Mouse (Mus musculus) MEL (cell line): ENCODE results near the gene 4930442H23Rik. TPM values are rescaled to one million over a fixed set of nuclear protein-coding genes. Genes with fewer than 3 reads are reported as not detected.
A peak's percentile ranks its signal among the peaks of the same experiment; 100 is the strongest.
"Not testable (repeated sequence)": the region's sequence is repeated elsewhere in the genome, so short reads cannot be mapped to it uniquely, and the experiment has no call there.

Experiments used
- DNase-seq: peaks from one replicate; pipeline ENCODE4 v3.0.0; 2011; ENCODE audit warnings: low read depth, low spot score
- H3K27ac ChIP-seq: 2 replicates; pipeline ENCODE4 v1.5.1; 2012; ENCODE audit warnings: low read depth, mild to moderate bottlenecking, control low read depth, low read length, moderate library complexity; ENCODE audit not compliant: control insufficient read depth
- H3K27me3 ChIP-seq, 2 experiments: fragments of 150-350 bp in 1 of 2; sonication (generic) in 1 of 2; 2 replicates each; pipeline ENCODE4 v1.6.1; 2012; ENCODE audit warnings: low read length in 2 of 2, mild to moderate bottlenecking in 2 of 2, improper control_type of control experiment in 1 of 2, moderate library complexity in 1 of 2; ENCODE audit not compliant: insufficient read depth in 2 of 2, control insufficient read depth in 1 of 2
- H3K36me3 ChIP-seq, 2 experiments: 2 replicates each; pipeline ENCODE4 v1.6.1; 2012 to 2014; ENCODE audit warnings: low read length in 2 of 2, improper control_type of control experiment in 1 of 2, inconsistent platforms in 1 of 2, mild to moderate bottlenecking in 1 of 2; ENCODE audit not compliant: insufficient read depth in 2 of 2, control insufficient read depth in 1 of 2
- H3K4me1 ChIP-seq, 2 experiments: fragments of 150-350 bp in 1 of 2; sonication (generic) in 1 of 2; 2 replicates each; pipeline ENCODE4 v1.6.1; 2012; ENCODE audit warnings: low read length in 2 of 2, improper control_type of control experiment in 1 of 2, mild to moderate bottlenecking in 1 of 2; ENCODE audit not compliant: insufficient read depth in 2 of 2, control insufficient read depth in 1 of 2
- H3K4me3 ChIP-seq, 2 experiments: fragments of 150-350 bp in 1 of 2; sonication (generic) in 1 of 2; 2 replicates each; pipeline ENCODE4 v1.5.1; 2012; ENCODE audit warnings: low read depth in 2 of 2, low read length in 2 of 2, mild to moderate bottlenecking in 2 of 2, moderate library complexity in 2 of 2, control low read depth in 1 of 2, improper control_type of control experiment in 1 of 2; ENCODE audit not compliant: control insufficient read depth in 1 of 2, insufficient read depth in 1 of 2
- H3K79me2 ChIP-seq: 2 replicates; pipeline ENCODE4 v1.6.1; 2012; ENCODE audit warnings: mild to moderate bottlenecking, low read length, moderate library complexity; ENCODE audit not compliant: control insufficient read depth, poor library complexity, insufficient read depth
- H3K9ac ChIP-seq: 2 replicates; pipeline ENCODE4 v1.6.1; 2012; ENCODE audit warnings: low read depth, mild to moderate bottlenecking, control low read depth, low read length, moderate library complexity; ENCODE audit not compliant: control insufficient read depth, poor library complexity, severe bottlenecking
- H3K9me3 ChIP-seq: fragments of 150-350 bp; sonication (generic); replicated peaks from 2 replicates; pipeline ENCODE4 v1.6.1; 2012; ENCODE audit warnings: mild to moderate bottlenecking, low read length, improper control_type of control experiment, moderate library complexity; ENCODE audit not compliant: insufficient read depth
- CHD1 ChIP-seq: IDR thresholded peaks from 2 replicates; pipeline ENCODE4 v1.6.1; 2012; ENCODE audit warnings: low read depth, mild to moderate bottlenecking, inconsistent platforms, low read length, improper control_type of control experiment
- CHD2 ChIP-seq: IDR thresholded peaks from 2 replicates; pipeline ENCODE4 v1.6.1; 2011; ENCODE audit warnings: low read length, improper control_type of control experiment
- CTCF ChIP-seq, 3 experiments: IDR thresholded peaks in 2 of 3; conservative IDR thresholded peaks in 1 of 3; 2 replicates each; pipeline ENCODE4 v1.5.1; 2011 to 2012; ENCODE audit warnings: low read length in 3 of 3, low read depth in 2 of 3, mild to moderate bottlenecking in 2 of 3, improper control_type of control experiment in 1 of 3, inconsistent platforms in 1 of 3, mixed read lengths in 1 of 3, moderate library complexity in 1 of 3; ENCODE audit not compliant: control insufficient read depth in 1 of 3, insufficient read depth in 1 of 3, poor library complexity in 1 of 3, severe bottlenecking in 1 of 3
- E2F4 ChIP-seq: IDR thresholded peaks from 2 replicates; pipeline ENCODE4 v1.6.1; 2011; ENCODE audit warnings: low read depth, low read length, improper control_type of control experiment, borderline replicate concordance
- GATA1 ChIP-seq: IDR thresholded peaks from 2 replicates; pipeline ENCODE4 v1.6.1; 2011; ENCODE audit warnings: low read depth, low read length, improper control_type of control experiment
- JUND ChIP-seq: IDR thresholded peaks from 2 replicates; pipeline ENCODE4 v1.6.1; 2011; ENCODE audit warnings: low read depth, mild to moderate bottlenecking, improper control_type of control experiment, low read length
- KAT2A ChIP-seq: conservative IDR thresholded peaks from 2 replicates; pipeline ENCODE4 v1.6.1; 2012; ENCODE audit warnings: low read depth, low read length, improper control_type of control experiment, inconsistent platforms
- MAFK ChIP-seq: IDR thresholded peaks from 2 replicates; pipeline ENCODE4 v1.6.1; 2011; ENCODE audit warnings: low read depth, mild to moderate bottlenecking, low read length, improper control_type of control experiment, borderline replicate concordance
- MAX ChIP-seq: IDR thresholded peaks from 2 replicates; pipeline ENCODE4 v1.6.1; 2011; ENCODE audit warnings: low read length, improper control_type of control experiment
- MAZ ChIP-seq: IDR thresholded peaks from 2 replicates; pipeline ENCODE4 v1.6.1; 2012; ENCODE audit warnings: low read depth, mild to moderate bottlenecking, inconsistent platforms, low read length, improper control_type of control experiment
- POLR2AphosphoS5 ChIP-seq: IDR thresholded peaks from 2 replicates; pipeline ENCODE4 v1.6.1; 2012; ENCODE audit warnings: low read depth, borderline replicate concordance, mild to moderate bottlenecking, inconsistent platforms, low read length, moderate library complexity, mixed read lengths
- RAD21 ChIP-seq: IDR thresholded peaks from 2 replicates; pipeline ENCODE4 v1.6.1; 2011; ENCODE audit warnings: mild to moderate bottlenecking, low read depth, low read length, improper control_type of control experiment
- RCOR1 ChIP-seq: IDR thresholded peaks from 2 replicates; pipeline ENCODE4 v1.6.1; 2012; ENCODE audit warnings: low read depth, mild to moderate bottlenecking, inconsistent platforms, low read length, improper control_type of control experiment
- SMC3 ChIP-seq: IDR thresholded peaks from 2 replicates; pipeline ENCODE4 v1.6.1; 2011; ENCODE audit warnings: low read depth, low read length, improper control_type of control experiment
- TAL1 ChIP-seq: IDR thresholded peaks from 2 replicates; pipeline ENCODE4 v1.6.1; 2012; ENCODE audit warnings: mild to moderate bottlenecking, inconsistent platforms, low read length, moderate library complexity, mixed read lengths
- TBP ChIP-seq: IDR thresholded peaks from 2 replicates; pipeline ENCODE4 v1.8.0; 2011; ENCODE audit warnings: low read depth, low read length, improper control_type of control experiment
- TCF12 ChIP-seq: IDR thresholded peaks from 2 replicates; pipeline ENCODE4 v1.6.1; 2014; ENCODE audit warnings: low read depth, mild to moderate bottlenecking, inconsistent platforms, low read length, improper control_type of control experiment, moderate library complexity
- ZC3H11A ChIP-seq: IDR thresholded peaks from 2 replicates; pipeline ENCODE4 v1.6.1; 2012; ENCODE audit warnings: low read depth, mild to moderate bottlenecking, inconsistent platforms, low read length, improper control_type of control experiment
- ZKSCAN1 ChIP-seq: IDR thresholded peaks from 2 replicates; pipeline ENCODE4 v1.6.1; 2012; ENCODE audit warnings: low read depth, mild to moderate bottlenecking, inconsistent platforms, low read length, improper control_type of control experiment, moderate library complexity
- ZNF384 ChIP-seq: IDR thresholded peaks from 2 replicates; pipeline ENCODE4 v1.6.1; 2012; ENCODE audit warnings: low read depth, mild to moderate bottlenecking, inconsistent platforms, low read length, improper control_type of control experiment
- polyA plus RNA-seq, 2 experiments: library from polyadenylated mRNA; stranded (reverse) in 1 of 2; unstranded in 1 of 2; fragments of >175 nt in 1 of 2; fragments of >200 nt in 1 of 2; gene quantifications; 2 replicates each; pipeline versions ENCODE4 v1.2.1 to v1.2.4; 2012; ENCODE audit warnings: low replicate concordance in 2 of 2, low read depth in 1 of 2; ENCODE audit not compliant: insufficient read length in 2 of 2, insufficient read depth in 1 of 2, missing spikeins in 1 of 2
- total RNA-seq: library from RNA; depleted of rRNA; stranded (reverse); fragments of 300-350 nt; gene quantifications from 2 replicates; pipeline ENCODE4 v1.2.3, GENCODE M21; 2012

4930442H23Rik gene
- total and polyA plus RNA-seq, 3 experiments: 0.31 to 0.42 TPM; not detected in 1

GRCm38 (mm10) chr10:81217964-81218363 lies 34.3 kb upstream of the 4930442H23Rik start:
- no peaks in the 10 kb centered on the region for H3K79me2 ChIP-seq
- H3K4me3 ChIP-seq: no peak overlapping the region
- TF ChIP-seq RAD21: peak; percentile 55
- TF ChIP-seq TAL1: no peak
- peak; percentile 64 for TF ChIP-seq SMC3
- no peak for TF ChIP-seq MAFK
- TF ChIP-seq CTCF (IDR thresholded peaks at IDR 0.05 in 2 of 3, conservative IDR thresholded peaks at IDR 0.05 in 1 of 3; ENCODE audit: control insufficient read depth in 1 of 3, insufficient read depth in 1 of 3, low read depth in 2 of 3, low read length in 3 of 3, poor library complexity in 1 of 3, severe bottlenecking in 1 of 3): peak; percentile 86 to 96 (median 92)
- peak; percentile 78 for DNase-seq
- H3K27me3 ChIP-seq: no peaks in the 10 kb centered on the region
- peaks cover 0 to 2% of the 10 kb centered on the region in 2 experiments; a peak in 1 of 4 replicates for H3K36me3 ChIP-seq
- peaks cover 4 to 13% of the 10 kb centered on the region in 2 experiments for H3K4me1 ChIP-seq
- no peak overlapping the region for H3K9ac ChIP-seq
- H3K9me3 ChIP-seq: no peaks in the 10 kb centered on the region
- no peak overlapping the region for H3K27ac ChIP-seq

GRCm38 (mm10) chr10:81217267-81217666 lies 33.6 kb upstream of the 4930442H23Rik start:
- H3K36me3 ChIP-seq, H3K27me3 ChIP-seq, H3K4me3 ChIP-seq, H3K27ac ChIP-seq, H3K9me3 ChIP-seq: not testable (repeated sequence)
- TF ChIP-seq ZC3H11A (peak; percentile 24; the same call in 1 of the 2 replicates), SMC3 (peak; percentile 60), RAD21 (peak; percentile 35), TBP (0 out of 2 replicates have a peak, but pooled peaks have one; percentile 24), CTCF (IDR thresholded peaks at IDR 0.05 in 2 of 3, conservative IDR thresholded peaks at IDR 0.05 in 1 of 3; ENCODE audit: control insufficient read depth in 1 of 3, insufficient read depth in 1 of 3, low read depth in 2 of 3, low read length in 3 of 3, poor library complexity in 1 of 3, severe bottlenecking in 1 of 3) (peak; percentile 44 to 69 (median 60))
- TF ChIP-seq, all 39 proteins: peak for 5; not testable (repeated sequence) for 34
- DNase-seq: peak; percentile 62
- not testable (repeated sequence) for H3K79me2 ChIP-seq, H3K9ac ChIP-seq
- H3K4me1 ChIP-seq: peaks cover 4 to 13% of the 10 kb centered on the region in 2 experiments

GRCm38 (mm10) chr10:81216810-81217209 lies 33.2 kb upstream of the 4930442H23Rik start:
- Histone ChIP-seq H3K4me3 (peak overlapping the region; percentile 13 to 44; a peak in 2 of 4 replicates), H3K9ac (peak overlapping the region; percentile 6; the same call in 1 of the 2 replicates), H3K36me3 (peaks cover 0 to 2% of the 10 kb centered on the region in 2 experiments; a peak in 1 of 4 replicates), H3K9me3 (no peaks in the 10 kb centered on the region), H3K79me2 (no peaks in the 10 kb centered on the region), H3K27me3 (no peaks in the 10 kb centered on the region), H3K27ac (peak overlapping the region; percentile 48), H3K4me1 (peaks cover 4 to 13% of the 10 kb centered on the region in 2 experiments)
- DNase-seq: no peak
- TF ChIP-seq JUND (no peak), KAT2A (no peak), ZNF384 (no peak), CHD1 (no peak), TAL1 (no peak), E2F4 (no peak), ZKSCAN1 (no peak), MAZ (no peak), MAX (no peak), GATA1 (no peak), POLR2AphosphoS5 (no peak), RCOR1 (no peak), TCF12 (no peak), CHD2 (no peak)
